Mouse (Mus musculus): ENCODE data around the gene Hivep2. TPM values are rescaled to one million over a fixed set of nuclear protein-coding genes. Genes with fewer than 3 reads are reported as not detected.

Gene Hivep2
- total and polyA plus RNA-seq, 3 experiments: 0.16 TPM; not detected in 2

GRCm38 (mm10) chr10:13987336-13987735 lies 21.5 kb downstream of the Hivep2 start:
- TF ChIP-seq CTCF (IDR thresholded peaks at IDR 0.05; ENCODE audit: low read depth, low read length) (no peak), GATA1 (IDR thresholded peaks at IDR 0.05; ENCODE audit: borderline replicate concordance, low read length) (no peak), POLR2AphosphoS5 (IDR thresholded peaks at IDR 0.05; ENCODE audit: insufficient replicate concordance, low read depth, low read length) (no peak), GATA2 (IDR thresholded peaks at IDR 0.05; ENCODE audit: borderline replicate concordance, low read depth, low read length) (no peak), TAL1 (conservative IDR thresholded peaks at IDR 0.05; ENCODE audit: low read depth, low read length) (no peak)
- no peaks in the 10 kb centered on the region for H3K27me3 ChIP-seq (ENCODE audit: insufficient read depth, low read length)
- H3K36me3 ChIP-seq (replicated peaks): no peaks in the 10 kb centered on the region
- H3K4me1 ChIP-seq (ENCODE audit: insufficient read depth, low read depth, low read length): peaks cover 3% of the 10 kb centered on the region; the same call in 1 of the 2 replicates
- no peak overlapping the region for H3K4me3 ChIP-seq (ENCODE audit: low read depth, low read length)
- DNase-seq (ENCODE audit: low spot score) (no peak), ATAC-seq (ENCODE audit: extremely low read depth, insufficient number of reproducible peaks, low FRiP score, poor library complexity, severe bottlenecking) (no peak)
- no peaks in the 10 kb centered on the region for H3K9me3 ChIP-seq (replicated peaks)

- Histone ChIP-seq H3K4me1 (ENCODE audit: insufficient read depth, low read depth, low read length) (peaks cover 3% of the 10 kb centered on the region; the same call in 1 of the 2 replicates), H3K4me3 (ENCODE audit: low read depth, low read length) (no peak overlapping the region), H3K27me3 (ENCODE audit: insufficient read depth, low read length) (no peaks in the 10 kb centered on the region), H3K36me3 (replicated peaks) (no peaks in the 10 kb centered on the region), H3K9me3 (replicated peaks) (no peaks in the 10 kb centered on the region)
- TF ChIP-seq GATA1 (IDR thresholded peaks at IDR 0.05; ENCODE audit: borderline replicate concordance, low read length): no peak
- TF ChIP-seq CTCF (IDR thresholded peaks at IDR 0.05; ENCODE audit: low read depth, low read length): no peak
- no peak for TF ChIP-seq TAL1 (conservative IDR thresholded peaks at IDR 0.05; ENCODE audit: low read depth, low read length)
- no peak for TF ChIP-seq GATA2 (IDR thresholded peaks at IDR 0.05; ENCODE audit: borderline replicate concordance, low read depth, low read length)
- no peak for TF ChIP-seq POLR2AphosphoS5 (IDR thresholded peaks at IDR 0.05; ENCODE audit: insufficient replicate concordance, low read depth, low read length)
- no peak for ATAC-seq (ENCODE audit: extremely low read depth, insufficient number of reproducible peaks, low FRiP score, poor library complexity, severe bottlenecking)
- DNase-seq (ENCODE audit: low spot score): no peak
Measured at GRCm38 (mm10) chr10:13988280-13988679, 22.4 kb downstream of the Hivep2 start.

GRCm38 (mm10) chr10:13988757-13989156 lies 22.9 kb downstream of the Hivep2 start:
- no peak for ATAC-seq (ENCODE audit: extremely low read depth, insufficient number of reproducible peaks, low FRiP score, poor library complexity, severe bottlenecking)
- H3K4me3 ChIP-seq (ENCODE audit: low read depth, low read length): no peak overlapping the region
- no peaks in the 10 kb centered on the region for H3K27me3 ChIP-seq (ENCODE audit: insufficient read depth, low read length)
- DNase-seq (ENCODE audit: low spot score): no peak
- H3K36me3 ChIP-seq (replicated peaks): no peaks in the 10 kb centered on the region
- TF ChIP-seq GATA2 (IDR thresholded peaks at IDR 0.05; ENCODE audit: borderline replicate concordance, low read depth, low read length) (no peak), GATA1 (IDR thresholded peaks at IDR 0.05; ENCODE audit: borderline replicate concordance, low read length) (no peak), POLR2AphosphoS5 (IDR thresholded peaks at IDR 0.05; ENCODE audit: insufficient replicate concordance, low read depth, low read length) (no peak), TAL1 (conservative IDR thresholded peaks at IDR 0.05; ENCODE audit: low read depth, low read length) (no peak), CTCF (IDR thresholded peaks at IDR 0.05; ENCODE audit: low read depth, low read length) (no peak)
- no peaks in the 10 kb centered on the region for H3K9me3 ChIP-seq (replicated peaks)
- H3K4me1 ChIP-seq (ENCODE audit: insufficient read depth, low read depth, low read length): peaks cover 3% of the 10 kb centered on the region; the same call in 1 of the 2 replicates

- ATAC-seq (ENCODE audit: extremely low read depth, insufficient number of reproducible peaks, low FRiP score, poor library complexity, severe bottlenecking): no peak
- Histone ChIP-seq H3K4me1 (ENCODE audit: insufficient read depth, low read depth, low read length) (peaks cover 3% of the 10 kb centered on the region; the same call in 1 of the 2 replicates), H3K9me3 (replicated peaks) (no peaks in the 10 kb centered on the region), H3K36me3 (replicated peaks) (no peaks in the 10 kb centered on the region), H3K27me3 (ENCODE audit: insufficient read depth, low read length) (no peaks in the 10 kb centered on the region), H3K4me3 (ENCODE audit: low read depth, low read length) (no peak overlapping the region)
- no peak for TF ChIP-seq CTCF (IDR thresholded peaks at IDR 0.05; ENCODE audit: low read depth, low read length)
- TF ChIP-seq GATA1 (IDR thresholded peaks at IDR 0.05; ENCODE audit: borderline replicate concordance, low read length): no peak
- no peak for TF ChIP-seq TAL1 (conservative IDR thresholded peaks at IDR 0.05; ENCODE audit: low read depth, low read length)
- TF ChIP-seq POLR2AphosphoS5 (IDR thresholded peaks at IDR 0.05; ENCODE audit: insufficient replicate concordance, low read depth, low read length): no peak
- no peak for TF ChIP-seq GATA2 (IDR thresholded peaks at IDR 0.05; ENCODE audit: borderline replicate concordance, low read depth, low read length)
- DNase-seq (ENCODE audit: low spot score): no peak
Measured at GRCm38 (mm10) chr10:13990842-13991241, 25.0 kb downstream of the Hivep2 start.

- DNase-seq (ENCODE audit: low spot score): no peak
- H3K4me3 ChIP-seq (ENCODE audit: low read depth, low read length): no peak overlapping the region
- no peak for TF ChIP-seq CTCF (IDR thresholded peaks at IDR 0.05; ENCODE audit: low read depth, low read length)
- TF ChIP-seq GATA1 (IDR thresholded peaks at IDR 0.05; ENCODE audit: borderline replicate concordance, low read length): no peak
- no peak for TF ChIP-seq POLR2AphosphoS5 (IDR thresholded peaks at IDR 0.05; ENCODE audit: insufficient replicate concordance, low read depth, low read length)
- TF ChIP-seq GATA2 (IDR thresholded peaks at IDR 0.05; ENCODE audit: borderline replicate concordance, low read depth, low read length): no peak
- no peak for TF ChIP-seq TAL1 (conservative IDR thresholded peaks at IDR 0.05; ENCODE audit: low read depth, low read length)
- no peaks in the 10 kb centered on the region for H3K9me3 ChIP-seq (replicated peaks)
- ATAC-seq (ENCODE audit: extremely low read depth, insufficient number of reproducible peaks, low FRiP score, poor library complexity, severe bottlenecking): no peak
- H3K4me1 ChIP-seq (ENCODE audit: insufficient read depth, low read depth, low read length): peaks cover 3% of the 10 kb centered on the region; the same call in 1 of the 2 replicates
- no peaks in the 10 kb centered on the region for H3K27me3 ChIP-seq (ENCODE audit: insufficient read depth, low read length)
- no peaks in the 10 kb centered on the region for H3K36me3 ChIP-seq (replicated peaks)
Measured at GRCm38 (mm10) chr10:13993411-13993810, 27.5 kb downstream of the Hivep2 start.

- H3K27me3 ChIP-seq (ENCODE audit: insufficient read depth, low read length): no peaks in the 10 kb centered on the region
- ATAC-seq (ENCODE audit: extremely low read depth, insufficient number of reproducible peaks, low FRiP score, poor library complexity, severe bottlenecking): no peak
- no peaks in the 10 kb centered on the region for H3K4me1 ChIP-seq (ENCODE audit: insufficient read depth, low read depth, low read length)
- H3K4me3 ChIP-seq (ENCODE audit: low read depth, low read length): no peak overlapping the region
- DNase-seq (ENCODE audit: low spot score): no peak
- no peaks in the 10 kb centered on the region for H3K9me3 ChIP-seq (replicated peaks)
- H3K36me3 ChIP-seq (replicated peaks): no peaks in the 10 kb centered on the region
- TF ChIP-seq GATA1 (IDR thresholded peaks at IDR 0.05; ENCODE audit: borderline replicate concordance, low read length) (no peak), POLR2AphosphoS5 (IDR thresholded peaks at IDR 0.05; ENCODE audit: insufficient replicate concordance, low read depth, low read length) (no peak), GATA2 (IDR thresholded peaks at IDR 0.05; ENCODE audit: borderline replicate concordance, low read depth, low read length) (no peak), CTCF (IDR thresholded peaks at IDR 0.05; ENCODE audit: low read depth, low read length) (no peak), TAL1 (conservative IDR thresholded peaks at IDR 0.05; ENCODE audit: low read depth, low read length) (no peak)
Measured at GRCm38 (mm10) chr10:13997336-13997735, 31.5 kb downstream of the Hivep2 start.
